Mouse (Mus musculus) cortical plate, adult 2 months (tissue): Measurements from ENCODE around the gene Traf6.

Experiments used
- CTCF ChIP-seq: fragments of 200-500 bp; IDR thresholded peaks from 2 replicates; pipeline ENCODE4 v1.5.1; 2011; ENCODE audit warnings: mild to moderate bottlenecking, control low read depth, low read length; ENCODE audit not compliant: insufficient read depth; ENCODE audit errors: extremely low read depth
- POLR2A ChIP-seq: fragments of 200-500 bp; IDR thresholded peaks from 2 replicates; pipeline ENCODE4 v1.6.1; 2011; ENCODE audit warnings: mild to moderate bottlenecking, low read length, control low read depth; ENCODE audit not compliant: insufficient read depth; ENCODE audit errors: extremely low read depth

DNA sequence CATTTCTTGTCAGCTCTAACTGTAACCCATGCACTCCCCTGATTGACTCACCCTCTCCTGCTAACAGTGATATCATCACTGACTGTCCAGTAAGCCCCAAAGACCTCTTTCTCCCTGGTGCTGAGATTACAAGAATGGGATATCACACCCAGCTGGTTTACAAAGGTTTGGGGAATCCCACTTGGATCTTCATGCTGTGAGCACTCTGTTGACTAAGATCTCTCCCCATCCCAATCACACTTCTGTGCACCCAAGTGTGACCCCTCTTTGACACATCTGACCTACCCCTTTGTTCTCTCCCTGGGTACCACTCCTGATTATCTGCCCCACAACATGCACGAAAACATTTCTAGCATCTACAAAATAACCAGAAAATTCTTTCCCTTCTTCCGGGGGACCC, 29.9 kb upstream of the Traf6 start:
- TF ChIP-seq CTCF = no peak
- no peak for TF ChIP-seq POLR2A
